Mouse (Mus musculus) neutrophil, adult 5-6 weeks (primary cell): ENCODE measurements around the gene Zswim5. TPM values are rescaled to one million over a fixed set of nuclear protein-coding genes. Genes with fewer than 3 reads are reported as not detected.
A peak's percentile ranks its signal among the peaks of the same experiment; 100 is the strongest.

Experiments used
- ATAC-seq: fragments of 151-379, 151-347 bp; 2 replicates; pipeline ENCODE4 v1.8.0; 2017; ENCODE audit warnings: mild to moderate bottlenecking, moderate TSS enrichment; ENCODE audit not compliant: insufficient number of reproducible peaks, poor library complexity, low FRiP score, severe bottlenecking; ENCODE audit errors: extremely low read depth
- total RNA-seq: library from RNA; stranded (forward); fragments of 200-1000 nt; gene quantifications from 2 replicates; pipeline ENCODE4 v1.2.3, GENCODE M21; 2017

Gene Zswim5
- total RNA-seq, 1 experiment from 2014 or later, result 0.12 TPM

GRCm38 (mm10) chr4:116894200-116895080, 17.3 kb downstream of the Zswim5 start:
- ATAC-seq, result no peak

GRCm38 (mm10) chr4:116910489-116911181, 33.5 kb downstream of the Zswim5 start:
- ATAC-seq, result no peak

- no peak for ATAC-seq
These were observed 34.0 kb downstream of the Zswim5 start for GRCm38 (mm10) chr4:116911202-116911601.

- ATAC-seq, result no peak
These were observed 36.1 kb downstream of the Zswim5 start for GRCm38 (mm10) chr4:116913318-116913717.

- ATAC-seq, result no peak
These were observed 51.0 kb downstream of the Zswim5 start for GRCm38 (mm10) chr4:116928006-116928651.

GRCm38 (mm10) chr4:116939585-116939984, 62.4 kb downstream of the Zswim5 start:
- no peak for ATAC-seq

- ATAC-seq, result no peak
These were observed 65.5 kb downstream of the Zswim5 start for GRCm38 (mm10) chr4:116942695-116943094.

GRCm38 (mm10) chr4:116944055-116944454, 66.9 kb downstream of the Zswim5 start:
- ATAC-seq, result no peak

- no peak for ATAC-seq
These were observed 74.5 kb downstream of the Zswim5 start for GRCm38 (mm10) chr4:116951642-116952041.

- no peak for ATAC-seq
These were observed 77.8 kb downstream of the Zswim5 start for GRCm38 (mm10) chr4:116954951-116955350.

- no peak for ATAC-seq
These were observed 99.3 kb downstream of the Zswim5 start for GRCm38 (mm10) chr4:116976503-116976902.

GRCm38 (mm10) chr4:116985681-116986080, 108.5 kb downstream of the Zswim5 start:
- ATAC-seq, result no peak

GRCm38 (mm10) chr4:116986400-116987121, 109.4 kb downstream of the Zswim5 start:
- peak; percentile 40; the same call in 1 of the 2 replicates for ATAC-seq

- ATAC-seq, result no peak
These were observed 109.9 kb downstream of the Zswim5 start for GRCm38 (mm10) chr4:116987122-116987456.

GRCm38 (mm10) chr4:116989731-116990130, 112.6 kb downstream of the Zswim5 start:
- no peak for ATAC-seq

GRCm38 (mm10) chr4:116991366-116991765, 114.2 kb downstream of the Zswim5 start:
- peak; percentile 57 for ATAC-seq

- peak; percentile 86 for ATAC-seq
These were observed 116.8 kb downstream of the Zswim5 start, which contains the start of gene Urod for GRCm38 (mm10) chr4:116993672-116994621. Gene Urod (minus strand): TSS chr4:116994413.
